Mouse (Mus musculus): ENCODE measurements around the gene Atf7ip. TPM values are rescaled to one million over a fixed set of nuclear protein-coding genes. Genes with fewer than 3 reads are reported as not detected.

Atf7ip gene
- polyA plus RNA-seq, 1 experiment from 2014 or later: 59.3 TPM

DNA sequence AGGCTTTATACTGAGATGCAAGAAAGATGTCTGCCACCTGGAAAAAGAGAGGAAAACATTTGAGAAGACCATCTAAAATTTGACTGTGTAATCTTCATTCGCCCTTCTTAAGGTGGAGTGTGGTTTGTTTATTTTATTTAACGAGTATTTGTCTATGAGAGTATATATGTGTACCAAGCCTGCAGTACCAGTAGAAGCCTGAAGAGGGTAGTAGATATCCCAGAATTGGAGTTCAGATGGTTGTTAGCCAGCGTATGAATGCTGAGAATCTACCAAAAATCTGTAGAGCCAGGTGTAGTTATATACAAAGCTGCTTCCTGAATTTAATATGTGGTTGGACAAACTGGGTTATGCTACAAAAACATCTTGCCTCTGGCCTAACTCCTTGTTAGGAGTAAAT is 106.3 kb downstream of the Atf7ip start:
- no peaks in the 10 kb centered on the region for H3K27me3 ChIP-seq (ENCODE audit: control insufficient read depth, insufficient read depth, low read length)
- peaks cover 6% of the 10 kb centered on the region; the same call in 1 of the 2 replicates for H3K9me3 ChIP-seq (ENCODE audit: control insufficient read depth, low read depth, low read length)
- peaks cover 29% of the 10 kb centered on the region for H3K36me3 ChIP-seq (ENCODE audit: control insufficient read depth, insufficient read depth, low read length)
- no peak overlapping the region for H3K4me2 ChIP-seq (replicated peaks; ENCODE audit: low read depth, low read length)
- no peak for ATAC-seq (ENCODE audit: insufficient number of reproducible peaks, insufficient read depth, low FRiP score, low read depth)
- no peak overlapping the region for H3K9ac ChIP-seq (replicated peaks; ENCODE audit: low read depth, low read length)
- 92% methylated on average over 3 of the region's 3 CpGs for WGBS
- no peaks in the 10 kb centered on the region for H3K4me1 ChIP-seq (ENCODE audit: control insufficient read depth, insufficient read depth, low read length)
- H3K4me3 ChIP-seq (ENCODE audit: low read depth, low read length): no peak overlapping the region
- H3K27ac ChIP-seq (ENCODE audit: low read length): no peak overlapping the region

DNA sequence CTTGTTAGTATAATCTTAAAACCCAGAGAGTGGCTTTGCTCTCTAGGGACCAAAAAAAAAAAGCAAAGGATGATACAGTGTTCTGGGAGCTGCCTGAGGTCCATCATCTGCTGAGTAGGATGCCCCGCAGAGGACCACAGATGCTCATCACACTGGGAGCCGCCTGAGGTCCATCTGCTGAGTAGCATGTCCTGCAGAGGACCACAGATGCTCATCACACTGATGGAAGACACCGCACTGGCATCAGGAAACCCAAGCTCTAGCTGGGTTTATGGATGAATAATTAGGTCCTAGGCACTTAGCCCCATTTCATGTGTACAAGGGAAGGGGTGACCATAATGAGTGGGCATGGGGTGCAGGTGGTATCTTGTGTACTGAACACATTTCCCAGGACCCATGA is 108.2 kb downstream of the Atf7ip start:
- Histone ChIP-seq H3K4me1 (ENCODE audit: control insufficient read depth, insufficient read depth, low read length) (no peaks in the 10 kb centered on the region), H3K4me2 (replicated peaks; ENCODE audit: low read depth, low read length) (no peak overlapping the region), H3K9ac (replicated peaks; ENCODE audit: low read depth, low read length) (no peak overlapping the region), H3K36me3 (ENCODE audit: control insufficient read depth, insufficient read depth, low read length) (peaks cover 15% of the 10 kb centered on the region), H3K27ac (ENCODE audit: low read length) (no peak overlapping the region), H3K4me3 (ENCODE audit: low read depth, low read length) (no peak overlapping the region), H3K9me3 (ENCODE audit: control insufficient read depth, low read depth, low read length) (peaks cover 6% of the 10 kb centered on the region; the same call in 1 of the 2 replicates), H3K27me3 (ENCODE audit: control insufficient read depth, insufficient read depth, low read length) (no peaks in the 10 kb centered on the region)
- no peak for ATAC-seq (ENCODE audit: insufficient number of reproducible peaks, insufficient read depth, low FRiP score, low read depth)
- 92% methylated on average over 3 of the region's 3 CpGs for WGBS

DNA sequence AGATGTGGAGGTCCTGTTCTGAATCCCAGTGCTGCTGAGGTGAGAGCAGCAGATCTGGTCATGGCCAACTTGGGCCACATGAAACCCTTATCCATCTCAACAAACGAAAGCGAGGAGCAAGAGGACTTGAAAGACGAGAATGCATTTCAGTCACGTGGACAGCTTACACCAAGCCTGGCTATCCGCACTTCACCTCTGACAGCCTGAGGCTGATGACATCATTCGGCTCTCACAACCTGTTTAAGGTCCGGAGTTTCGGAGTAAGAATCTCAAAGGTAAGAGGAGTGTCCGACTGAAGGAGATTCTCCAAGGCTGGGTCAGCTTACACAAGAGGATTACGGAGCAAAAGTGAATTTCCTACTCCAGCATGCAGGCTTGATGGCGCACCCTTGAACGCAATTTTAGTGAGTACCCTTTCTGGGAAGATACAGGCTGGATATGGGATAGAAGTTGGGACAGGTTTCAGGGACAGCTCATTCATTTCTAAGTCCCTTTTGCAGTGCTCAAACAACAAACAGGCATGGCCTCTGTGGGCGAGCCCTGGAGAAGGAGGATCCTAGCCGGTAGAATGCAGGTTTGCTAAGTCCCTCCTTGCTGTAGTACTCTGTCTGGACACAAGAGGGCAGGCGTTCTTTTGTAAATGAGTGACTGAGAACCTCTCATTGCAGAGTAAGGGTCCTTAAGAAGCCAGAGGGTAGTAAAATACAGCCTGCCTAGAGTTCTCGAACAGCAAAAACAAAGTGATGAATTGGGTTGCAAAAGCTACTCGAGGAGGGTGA is 114.6 kb downstream of the Atf7ip start:
- WGBS: 40% methylated on average over 17 of the region's 17 CpGs
- no peak overlapping the region for H3K4me3 ChIP-seq (ENCODE audit: low read depth, low read length)
- peak; percentile 61; the same call in 1 of the 2 replicates for ATAC-seq (ENCODE audit: insufficient number of reproducible peaks, insufficient read depth, low FRiP score, low read depth)

DNA sequence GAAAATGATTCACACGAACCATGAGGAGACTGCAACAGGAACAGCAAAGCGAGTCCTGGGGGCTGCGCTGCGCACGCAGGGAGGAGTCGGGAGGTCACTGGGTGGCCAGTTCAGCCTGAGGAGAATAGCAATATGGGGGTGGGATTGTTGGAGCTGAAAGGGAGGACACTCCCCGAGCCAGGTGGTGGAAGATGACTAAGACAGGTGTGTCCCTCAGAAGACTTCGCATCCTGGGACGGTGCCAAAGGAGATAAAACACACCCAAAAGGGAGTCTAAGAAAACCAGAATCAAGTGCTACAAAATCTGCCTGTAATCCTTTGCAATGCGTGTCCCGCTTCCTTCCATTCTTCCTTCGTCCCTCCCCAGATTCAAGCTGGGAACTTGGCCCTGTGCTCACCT is 119.5 kb downstream of the Atf7ip start:
- ATAC-seq (ENCODE audit: insufficient number of reproducible peaks, insufficient read depth, low FRiP score, low read depth): no peak
- WGBS: 85% methylated on average over 12 of the region's 12 CpGs
- no peaks in the 10 kb centered on the region for H3K36me3 ChIP-seq (ENCODE audit: control insufficient read depth, insufficient read depth, low read length)
- no peak overlapping the region for H3K9ac ChIP-seq (replicated peaks; ENCODE audit: low read depth, low read length)
- H3K4me1 ChIP-seq (ENCODE audit: control insufficient read depth, insufficient read depth, low read length): no peaks in the 10 kb centered on the region
- H3K27ac ChIP-seq (ENCODE audit: low read length): no peak overlapping the region
- H3K27me3 ChIP-seq (ENCODE audit: control insufficient read depth, insufficient read depth, low read length): no peaks in the 10 kb centered on the region
- no peak overlapping the region for H3K4me2 ChIP-seq (replicated peaks; ENCODE audit: low read depth, low read length)
- H3K4me3 ChIP-seq (ENCODE audit: low read depth, low read length): no peak overlapping the region
- no peaks in the 10 kb centered on the region for H3K9me3 ChIP-seq (ENCODE audit: control insufficient read depth, low read depth, low read length)

More for the DNA sequence above, 114.6 kb downstream of the Atf7ip start:
- no peak overlapping the region for H3K27ac ChIP-seq (ENCODE audit: low read length)
- H3K27me3 ChIP-seq (ENCODE audit: control insufficient read depth, insufficient read depth, low read length): no peaks in the 10 kb centered on the region
- H3K4me2 ChIP-seq (replicated peaks; ENCODE audit: low read depth, low read length): 0 out of 2 replicates have a peak overlapping the region, but pooled peaks have one; percentile 3
- no peaks in the 10 kb centered on the region for H3K36me3 ChIP-seq (ENCODE audit: control insufficient read depth, insufficient read depth, low read length)
- no peaks in the 10 kb centered on the region for H3K9me3 ChIP-seq (ENCODE audit: control insufficient read depth, low read depth, low read length)
- H3K4me1 ChIP-seq (ENCODE audit: control insufficient read depth, insufficient read depth, low read length): no peaks in the 10 kb centered on the region
- H3K9ac ChIP-seq (replicated peaks; ENCODE audit: low read depth, low read length): no peak overlapping the region

DNA sequence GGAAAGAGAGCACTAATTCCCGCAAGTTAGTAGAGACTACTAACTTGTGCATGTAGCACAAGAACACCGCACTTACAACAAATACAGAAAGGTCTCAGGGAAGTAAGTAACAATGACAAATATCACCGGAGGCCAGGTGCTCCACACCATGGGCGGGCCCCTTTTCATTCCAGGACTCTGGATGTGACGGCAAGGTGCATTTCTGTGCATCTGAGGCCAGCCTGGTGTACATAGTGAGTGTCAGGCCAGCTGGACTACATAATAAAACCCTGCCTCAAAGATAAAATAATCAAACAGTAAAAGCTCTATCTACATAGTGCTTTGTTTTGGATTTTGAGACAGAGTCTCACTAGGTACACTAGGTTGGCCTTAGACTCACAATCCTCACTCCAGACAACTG is 123.7 kb downstream of the Atf7ip start:
- H3K9me3 ChIP-seq (ENCODE audit: control insufficient read depth, low read depth, low read length): no peaks in the 10 kb centered on the region
- no peaks in the 10 kb centered on the region for H3K27me3 ChIP-seq (ENCODE audit: control insufficient read depth, insufficient read depth, low read length)
- H3K4me2 ChIP-seq (replicated peaks; ENCODE audit: low read depth, low read length): no peak overlapping the region
- no peak overlapping the region for H3K9ac ChIP-seq (replicated peaks; ENCODE audit: low read depth, low read length)
- no peak for ATAC-seq (ENCODE audit: insufficient number of reproducible peaks, insufficient read depth, low FRiP score, low read depth)
- H3K4me1 ChIP-seq (ENCODE audit: control insufficient read depth, insufficient read depth, low read length): no peaks in the 10 kb centered on the region
- H3K36me3 ChIP-seq (ENCODE audit: control insufficient read depth, insufficient read depth, low read length): no peaks in the 10 kb centered on the region
- WGBS: 74% methylated on average over 5 of the region's 5 CpGs
- no peak overlapping the region for H3K4me3 ChIP-seq (ENCODE audit: low read depth, low read length)
- no peak overlapping the region for H3K27ac ChIP-seq (ENCODE audit: low read length)

DNA sequence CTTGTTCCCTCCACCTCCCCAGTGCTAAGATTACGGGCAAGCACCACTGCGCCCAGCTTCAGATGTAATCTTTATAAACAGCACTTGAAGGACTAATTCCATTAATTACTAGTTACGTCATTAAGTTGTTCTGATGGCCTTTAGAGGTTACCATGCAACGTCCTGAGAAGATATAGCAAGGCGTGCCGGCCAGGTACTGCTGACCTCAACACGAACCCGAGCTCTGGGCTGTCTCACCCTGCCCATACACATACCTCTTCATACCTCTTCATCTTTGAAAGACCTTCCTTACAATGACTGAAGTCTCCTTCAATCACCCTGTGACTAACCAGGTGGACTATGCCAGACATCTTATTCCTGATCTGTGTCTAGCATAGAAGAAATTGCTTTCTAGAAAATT is 125.6 kb downstream of the Atf7ip start:
- no peaks in the 10 kb centered on the region for H3K4me1 ChIP-seq (ENCODE audit: control insufficient read depth, insufficient read depth, low read length)
- ATAC-seq (ENCODE audit: insufficient number of reproducible peaks, insufficient read depth, low FRiP score, low read depth): no peak
- H3K9me3 ChIP-seq (ENCODE audit: control insufficient read depth, low read depth, low read length): no peaks in the 10 kb centered on the region
- no peak overlapping the region for H3K9ac ChIP-seq (replicated peaks; ENCODE audit: low read depth, low read length)
- H3K36me3 ChIP-seq (ENCODE audit: control insufficient read depth, insufficient read depth, low read length): no peaks in the 10 kb centered on the region
- no peak overlapping the region for H3K27ac ChIP-seq (ENCODE audit: low read length)
- no peak overlapping the region for H3K4me2 ChIP-seq (replicated peaks; ENCODE audit: low read depth, low read length)
- no peak overlapping the region for H3K4me3 ChIP-seq (ENCODE audit: low read depth, low read length)
- 80% methylated on average over 8 of the region's 8 CpGs for WGBS
- no peaks in the 10 kb centered on the region for H3K27me3 ChIP-seq (ENCODE audit: control insufficient read depth, insufficient read depth, low read length)

DNA sequence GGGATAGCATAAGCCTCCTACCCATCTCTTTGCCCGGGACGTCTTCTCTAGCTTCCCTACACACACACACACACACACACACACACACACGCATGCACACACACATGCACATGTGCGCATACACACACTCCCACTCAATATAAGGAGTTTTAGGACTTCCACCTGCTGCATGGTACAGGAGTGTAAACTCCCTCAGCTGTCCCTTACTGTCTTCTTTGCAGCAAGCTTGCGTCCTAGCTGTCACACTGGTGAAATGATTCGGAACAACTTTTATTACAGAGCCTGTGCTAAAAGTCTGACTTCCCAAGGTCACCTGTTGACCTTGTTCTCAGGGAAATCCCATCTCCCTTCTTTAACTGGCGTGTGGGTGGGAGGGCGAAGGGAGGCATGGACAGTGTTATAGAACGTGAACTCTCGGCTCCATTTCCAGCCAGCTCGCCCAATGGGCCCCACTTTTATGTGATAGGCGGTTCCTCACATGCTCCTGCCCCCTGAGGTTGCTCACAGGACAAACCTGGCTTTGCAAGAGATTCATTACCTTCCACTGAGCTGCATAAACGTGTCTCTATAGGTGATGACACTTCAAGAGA is 126.1 kb downstream of the Atf7ip start:
- Histone ChIP-seq H3K27ac (ENCODE audit: low read length) (no peak overlapping the region), H3K9ac (replicated peaks; ENCODE audit: low read depth, low read length) (no peak overlapping the region), H3K27me3 (ENCODE audit: control insufficient read depth, insufficient read depth, low read length) (no peaks in the 10 kb centered on the region), H3K36me3 (ENCODE audit: control insufficient read depth, insufficient read depth, low read length) (no peaks in the 10 kb centered on the region), H3K4me3 (ENCODE audit: low read depth, low read length) (no peak overlapping the region), H3K4me1 (ENCODE audit: control insufficient read depth, insufficient read depth, low read length) (no peaks in the 10 kb centered on the region), H3K4me2 (replicated peaks; ENCODE audit: low read depth, low read length) (no peak overlapping the region), H3K9me3 (ENCODE audit: control insufficient read depth, low read depth, low read length) (no peaks in the 10 kb centered on the region)
- no peak for ATAC-seq (ENCODE audit: insufficient number of reproducible peaks, insufficient read depth, low FRiP score, low read depth)
- WGBS: 79% methylated on average over 13 of the region's 13 CpGs

DNA sequence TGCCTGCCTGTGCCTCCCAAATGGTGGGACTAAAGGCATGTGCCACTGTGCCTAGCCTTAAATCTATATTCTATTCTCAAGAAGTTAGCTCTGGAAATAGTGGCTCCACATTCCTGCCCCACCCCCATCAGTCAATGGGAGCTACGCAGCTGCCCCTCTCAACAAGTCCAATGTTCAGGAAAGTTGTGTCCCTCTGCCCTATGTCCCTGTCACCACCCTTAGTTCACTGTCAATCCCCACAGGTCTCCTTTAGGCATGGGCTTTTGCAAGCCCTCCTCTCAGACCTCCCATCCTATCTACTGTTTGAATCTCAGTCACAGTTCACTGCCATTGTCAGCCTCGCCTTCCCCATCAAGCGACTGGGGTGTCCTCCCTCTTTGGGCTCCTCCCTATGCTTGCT is 127.2 kb downstream of the Atf7ip start:
- H3K4me1 ChIP-seq (ENCODE audit: control insufficient read depth, insufficient read depth, low read length): no peaks in the 10 kb centered on the region
- no peak for ATAC-seq (ENCODE audit: insufficient number of reproducible peaks, insufficient read depth, low FRiP score, low read depth)
- no peaks in the 10 kb centered on the region for H3K27me3 ChIP-seq (ENCODE audit: control insufficient read depth, insufficient read depth, low read length)

More for the DNA sequence above, 127.2 kb downstream of the Atf7ip start:
- Histone ChIP-seq H3K27ac (ENCODE audit: low read length) (no peak overlapping the region), H3K9me3 (ENCODE audit: control insufficient read depth, low read depth, low read length) (no peaks in the 10 kb centered on the region), H3K4me3 (ENCODE audit: low read depth, low read length) (no peak overlapping the region), H3K9ac (replicated peaks; ENCODE audit: low read depth, low read length) (no peak overlapping the region), H3K36me3 (ENCODE audit: control insufficient read depth, insufficient read depth, low read length) (no peaks in the 10 kb centered on the region), H3K4me2 (replicated peaks; ENCODE audit: low read depth, low read length) (no peak overlapping the region)
- 73% methylated on average over 3 of the region's 3 CpGs for WGBS

Data from stomach, embryonic 14.5 days (tissue).